Mouse (Mus musculus) ES-E14 (cell line): Measurements from ENCODE around the gene Nvl.

ENCODE experiments used
- CHD2 ChIP-seq: IDR thresholded peaks from 2 replicates; pipeline ENCODE4 v1.6.1; 2014; ENCODE audit warnings: mild to moderate bottlenecking, low read depth, low read length, inconsistent platforms
- MAFK ChIP-seq: IDR thresholded peaks from 2 replicates; pipeline ENCODE4 v1.6.1; 2014; ENCODE audit warnings: mild to moderate bottlenecking, low read depth, low read length, inconsistent platforms; ENCODE audit not compliant: insufficient read depth

- no peak for TF ChIP-seq MAFK
- no peak for TF ChIP-seq CHD2
Observed at GRCm38 (mm10) chr1:181039652-181040051, 104.4 kb downstream of the Nvl start.
